Mouse (Mus musculus) midbrain, embryonic 10.5 days (tissue): ENCODE results near the gene Armc5. TPM values are rescaled to one million over a fixed set of nuclear protein-coding genes. Genes with fewer than 3 reads are reported as not detected.

Experiments
- DNase-seq: peaks from one replicate; pipeline ENCODE4 v3.0.0-alpha.2; 2017; ENCODE audit warnings: low spot score
- H3K27ac ChIP-seq: fragments of 300-500 bp; sonication (generic); replicated peaks from 2 replicates; pipeline ENCODE4 v1.5.1; 2016; ENCODE audit warnings: mild to moderate bottlenecking
- H3K27me3 ChIP-seq: fragments of 300-500 bp; sonication (generic); 2 replicates; pipeline ENCODE4 v1.6.1; 2016; ENCODE audit warnings: low read depth, mild to moderate bottlenecking; ENCODE audit not compliant: poor library complexity, severe bottlenecking
- H3K36me3 ChIP-seq: fragments of 300-500 bp; sonication (generic); 2 replicates; pipeline ENCODE4 v1.6.1; 2016; ENCODE audit warnings: mild to moderate bottlenecking, moderate library complexity
- H3K4me1 ChIP-seq: fragments of 300-500 bp; sonication (generic); 2 replicates; pipeline ENCODE4 v1.6.1; 2016
- H3K4me3 ChIP-seq: fragments of 300-500 bp; sonication (generic); 2 replicates; pipeline ENCODE4 v1.5.1; 2016; ENCODE audit warnings: mild to moderate bottlenecking, moderate library complexity
- H3K9me3 ChIP-seq: fragments of 300-500 bp; sonication (generic); replicated peaks from 2 replicates; pipeline ENCODE4 v1.6.1; 2016; ENCODE audit warnings: mild to moderate bottlenecking
- WGBS: fragments of 180-500 bp; shearing (Covaris S2); methylation state at CpG from one replicate; pipeline ENCODE4 v1.1.7; 2016; 5-methylcytosine and 5-hydroxymethylcytosine counted together
- polyA plus RNA-seq: library from polyadenylated mRNA; unstranded; fragments of >200 nt; fragmentation: Nextera tagmentation; extraction: Ambion mirVana; gene quantifications from 2 replicates; pipeline ENCODE4 v1.2.1, GENCODE M21; 2016

The Armc5 gene
- polyA plus RNA-seq, result 15.4 and 16.7 TPM in 2 replicates

DNA sequence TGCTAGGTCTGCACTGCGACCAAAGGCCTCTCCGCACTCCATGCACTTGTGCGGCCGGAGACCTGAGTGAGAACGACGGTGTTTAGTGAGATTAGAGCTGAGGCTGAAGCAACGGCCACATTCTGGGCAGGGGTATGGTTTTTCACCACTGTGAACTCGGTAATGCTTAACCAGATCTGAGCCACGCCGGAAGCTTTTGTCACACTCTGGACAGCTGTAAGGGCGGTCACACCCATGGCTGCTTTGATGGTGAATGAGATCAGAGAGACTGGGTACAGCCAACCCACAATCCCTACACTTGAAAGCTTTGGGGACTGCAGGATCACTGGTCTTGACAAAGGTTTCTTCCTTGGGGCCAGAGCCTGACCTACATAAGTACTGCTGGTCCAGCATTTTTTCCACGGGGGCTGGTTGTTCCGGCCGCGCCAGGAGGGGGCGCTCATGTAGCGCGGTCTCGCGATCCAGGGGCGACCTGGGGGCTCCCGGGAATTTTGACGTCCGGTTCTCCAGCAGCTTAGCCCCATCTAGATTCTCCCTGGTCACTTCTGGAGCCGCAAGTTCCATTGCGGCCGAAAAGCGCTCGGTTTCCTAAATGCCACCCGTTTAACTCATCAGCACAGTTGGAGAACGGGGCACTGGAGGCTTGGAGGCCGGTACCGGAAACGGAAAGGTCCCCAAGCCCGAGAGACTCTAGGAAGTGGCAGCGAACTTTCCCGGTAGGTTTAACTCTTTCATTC is at the start of gene Armc5:
Gene Armc5, plus strand, starts transcription at position 487 of the 737 bp plus-strand sequence.
- no peaks in the 10 kb centered on the region for H3K27me3 ChIP-seq
- H3K4me1 ChIP-seq, result peaks cover 35% of the 10 kb centered on the region
- no peaks in the 10 kb centered on the region for H3K9me3 ChIP-seq
- H3K27ac ChIP-seq, result peak within 1 kb of the TSS; percentile 97
- H3K4me3 ChIP-seq, result peak within 1 kb of the TSS; percentile 70
- peak; percentile 88 for DNase-seq
- WGBS, result 27% methylated on average over 37 of the region's 37 CpGs
- peaks cover 29% of the 10 kb centered on the region for H3K36me3 ChIP-seq

DNA sequence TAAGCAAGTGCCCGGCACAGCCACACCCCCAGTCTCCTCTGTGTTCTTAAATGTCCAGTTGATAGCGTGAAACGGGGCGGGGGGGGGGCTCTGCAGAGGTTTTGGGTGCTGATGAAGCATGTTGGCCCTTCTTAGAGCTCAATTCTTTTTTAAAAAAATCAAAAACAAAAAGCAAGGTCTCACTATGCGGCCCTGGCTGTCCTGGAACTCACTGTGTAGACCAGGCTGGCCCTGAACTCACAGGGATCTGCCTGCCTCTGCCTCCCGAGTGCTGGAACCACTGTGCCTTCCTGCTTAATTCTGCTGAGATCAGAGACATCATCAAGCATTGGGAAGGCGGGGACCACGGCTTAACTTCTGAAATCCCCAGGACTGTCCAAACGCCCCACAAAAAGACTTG is 35.5 kb upstream of the Armc5 start:
- Histone ChIP-seq H3K27me3 (no peaks in the 10 kb centered on the region), H3K4me3 (no peak overlapping the region), H3K9me3 (no peaks in the 10 kb centered on the region), H3K36me3 (no peaks in the 10 kb centered on the region), H3K27ac (no peak overlapping the region), H3K4me1 (no peaks in the 10 kb centered on the region)
- WGBS, result 86% methylated on average over 9 of the region's 9 CpGs
- no peak for DNase-seq

DNA sequence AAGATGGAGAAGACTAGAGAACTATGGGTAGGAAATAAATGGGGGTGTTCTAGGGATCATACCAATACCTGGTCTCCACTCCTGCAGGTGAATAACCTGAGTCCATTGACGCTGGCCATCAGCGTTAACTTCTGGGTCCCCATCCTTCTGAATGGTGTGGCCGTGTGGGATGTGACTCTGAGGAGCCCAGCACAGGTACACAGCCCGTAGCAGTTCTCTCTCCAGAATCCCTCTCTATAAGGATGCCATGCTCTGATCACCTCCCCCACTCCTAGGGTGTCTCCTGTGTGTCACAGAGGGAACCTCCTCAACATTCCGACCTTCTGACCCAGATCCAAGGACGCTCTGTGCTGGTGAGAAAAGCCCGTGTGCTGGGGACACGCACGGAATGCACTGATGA is 34.1 kb upstream of the Armc5 start:
- H3K4me3 ChIP-seq, result no peak overlapping the region
- H3K4me1 ChIP-seq, result no peaks in the 10 kb centered on the region
- H3K27me3 ChIP-seq, result no peaks in the 10 kb centered on the region
- H3K27ac ChIP-seq, result no peak overlapping the region
- H3K36me3 ChIP-seq, result no peaks in the 10 kb centered on the region
- no peaks in the 10 kb centered on the region for H3K9me3 ChIP-seq
- DNase-seq, result no peak
- 80% methylated on average over 9 of the region's 9 CpGs for WGBS

DNA sequence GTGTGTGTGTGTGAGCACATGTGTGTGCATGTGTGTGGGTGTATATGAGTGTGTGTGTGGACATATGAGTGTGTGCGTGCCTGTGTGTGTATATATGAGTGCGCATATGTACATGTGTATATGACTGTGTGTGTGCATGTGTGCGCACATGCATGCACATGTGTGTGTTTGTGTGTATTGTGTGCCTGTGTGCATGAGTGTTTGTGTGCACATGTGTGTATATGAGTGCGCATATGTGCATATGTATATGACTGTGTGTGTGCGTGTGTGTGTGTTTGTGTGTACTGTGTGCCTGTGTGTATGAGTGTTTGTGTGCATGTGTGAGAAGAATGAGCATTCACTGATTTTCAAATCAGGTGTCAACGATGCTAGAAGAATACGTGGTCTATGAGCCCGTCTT is 33.0 kb upstream of the Armc5 start:
- no peak for DNase-seq

DNA sequence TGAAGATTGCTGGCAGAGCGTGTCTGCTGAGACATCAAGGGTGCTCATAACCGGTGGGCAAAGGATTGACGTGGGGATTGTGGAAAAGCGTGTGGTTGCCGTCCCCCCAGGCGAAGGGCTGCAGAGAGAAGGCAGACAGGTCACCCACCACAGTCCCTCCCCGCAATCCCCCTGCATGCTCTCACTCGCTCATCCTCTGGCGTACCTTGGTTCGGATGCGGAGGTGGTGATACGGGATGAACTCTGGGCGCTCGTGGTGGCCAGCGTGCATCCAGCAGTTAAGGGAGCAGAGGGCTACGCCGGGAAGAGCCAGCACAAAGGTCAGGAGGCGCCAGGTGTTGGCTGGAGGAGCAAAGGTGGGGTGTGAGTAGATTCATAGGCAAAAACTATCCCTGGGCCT is 31.4 kb upstream of the Armc5 start:
- no peaks in the 10 kb centered on the region for H3K4me1 ChIP-seq
- no peak overlapping the region for H3K27ac ChIP-seq
- H3K36me3 ChIP-seq, result no peaks in the 10 kb centered on the region
- H3K27me3 ChIP-seq, result no peaks in the 10 kb centered on the region
- H3K4me3 ChIP-seq, result no peak overlapping the region
- no peak for DNase-seq
- WGBS, result 87% methylated on average over 18 of the region's 18 CpGs
- no peaks in the 10 kb centered on the region for H3K9me3 ChIP-seq

More for the DNA sequence above, 33.0 kb upstream of the Armc5 start:
- 92% methylated on average over 8 of the region's 8 CpGs for WGBS
- Histone ChIP-seq H3K4me1 (no peaks in the 10 kb centered on the region), H3K36me3 (no peaks in the 10 kb centered on the region), H3K27ac (no peak overlapping the region), H3K27me3 (no peaks in the 10 kb centered on the region), H3K9me3 (no peaks in the 10 kb centered on the region), H3K4me3 (no peak overlapping the region)

DNA sequence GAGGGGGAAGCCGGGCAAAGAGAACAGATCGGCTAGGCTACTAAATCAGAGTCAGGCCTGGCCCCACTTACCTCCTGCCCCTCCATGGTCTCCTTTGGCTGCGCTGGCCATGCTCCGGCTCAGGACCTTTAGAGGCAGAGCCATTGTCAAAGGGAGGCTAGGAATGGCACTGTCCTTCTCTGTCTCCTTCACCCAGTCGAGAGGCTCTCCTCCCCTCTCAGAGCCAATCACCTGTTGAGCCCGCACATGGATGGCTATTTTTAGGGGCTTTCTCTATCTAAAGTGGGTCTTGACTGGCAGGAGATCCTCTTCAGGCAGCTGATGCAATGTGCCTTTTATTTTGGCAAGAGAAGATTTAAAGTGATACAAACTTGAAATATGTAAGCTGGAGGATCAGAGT is 31.0 kb upstream of the Armc5 start, which contains the start of gene Cox6a2:
Gene Cox6a2, minus strand, starts transcription at position 236 of the 400 bp plus-strand sequence.
- 83% methylated on average over 6 of the region's 6 CpGs for WGBS
- Histone ChIP-seq H3K27me3 (no peaks in the 10 kb centered on the region), H3K4me3 (no peak within 1 kb of the TSS), H3K9me3 (no peaks in the 10 kb centered on the region), H3K36me3 (no peaks in the 10 kb centered on the region), H3K4me1 (no peaks in the 10 kb centered on the region), H3K27ac (no peak within 1 kb of the TSS)
- no peak for DNase-seq

DNA sequence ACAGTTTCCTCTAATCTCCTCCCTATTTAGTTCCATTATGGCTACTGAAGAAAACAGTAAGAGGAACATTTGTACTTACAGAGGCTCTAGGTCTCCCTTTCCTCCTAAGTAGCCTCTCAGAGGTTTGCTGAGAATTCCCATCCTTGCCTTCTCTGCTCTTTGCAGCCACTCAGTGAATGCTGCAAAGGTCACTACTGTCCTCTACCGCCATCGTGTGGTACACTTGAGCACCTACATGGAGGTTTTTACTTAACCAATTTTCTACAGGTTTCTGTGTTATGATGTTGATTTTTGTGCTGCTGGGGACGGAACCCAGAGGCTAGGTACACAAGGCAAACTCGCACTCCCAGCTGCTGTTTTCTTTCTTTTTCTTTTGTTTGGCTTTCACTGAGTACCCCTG is 29.0 kb upstream of the Armc5 start:
- WGBS, result 12% methylated on average over 4 of the region's 4 CpGs
- Histone ChIP-seq H3K4me1 (no peaks in the 10 kb centered on the region), H3K27me3 (no peaks in the 10 kb centered on the region), H3K36me3 (no peaks in the 10 kb centered on the region), H3K4me3 (no peak overlapping the region), H3K9me3 (no peaks in the 10 kb centered on the region), H3K27ac (no peak overlapping the region)
- peak; percentile 44 for DNase-seq

DNA sequence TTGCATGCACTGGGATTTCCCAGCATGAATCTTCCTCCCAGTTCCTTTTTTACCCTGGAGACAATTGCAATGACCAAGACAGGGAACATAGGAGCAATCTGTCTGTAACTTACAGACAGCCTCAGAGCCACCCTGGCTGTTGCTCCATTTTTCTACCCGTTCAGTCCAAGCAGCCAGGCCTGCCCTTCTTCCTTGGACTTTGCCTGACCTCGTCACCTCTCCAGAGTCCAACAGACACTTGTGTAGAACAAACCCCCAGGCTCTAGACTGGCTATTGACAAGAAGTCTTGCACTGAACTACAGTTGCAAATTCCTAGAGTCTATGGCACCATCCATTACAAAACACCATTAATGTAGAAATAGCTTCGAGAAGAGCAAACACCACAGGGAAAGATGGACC is 27.3 kb upstream of the Armc5 start:
- 79% methylated on average over 3 of the region's 3 CpGs for WGBS

DNA sequence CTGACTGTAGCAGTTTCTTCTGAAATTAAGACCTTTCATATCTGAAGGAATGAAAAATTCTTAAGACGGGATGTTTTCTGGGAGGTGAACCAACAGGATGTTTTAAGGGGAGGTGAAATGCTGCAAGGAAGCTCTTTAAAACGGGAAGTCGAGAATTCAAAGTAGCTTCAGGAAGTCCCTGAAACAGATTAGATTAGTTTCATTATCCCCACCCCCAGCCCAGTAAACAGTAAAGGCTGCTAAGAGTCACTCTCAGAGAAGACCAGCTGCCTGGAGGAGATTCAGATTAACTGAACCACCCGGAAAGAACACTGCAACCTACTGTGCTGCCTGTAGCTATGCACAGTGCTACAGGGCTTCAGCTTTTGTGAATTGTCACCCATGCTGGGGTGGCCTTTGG is 17.2 kb upstream of the Armc5 start:
- no peak overlapping the region for H3K4me3 ChIP-seq
- H3K27me3 ChIP-seq, result no peaks in the 10 kb centered on the region
- no peaks in the 10 kb centered on the region for H3K4me1 ChIP-seq
- H3K27ac ChIP-seq, result no peak overlapping the region
- no peak for DNase-seq
- no peaks in the 10 kb centered on the region for H3K9me3 ChIP-seq
- no peaks in the 10 kb centered on the region for H3K36me3 ChIP-seq
- 88% methylated on average over 4 of the region's 4 CpGs for WGBS

More for the DNA sequence above, 27.3 kb upstream of the Armc5 start:
- DNase-seq, result no peak
- Histone ChIP-seq H3K27ac (no peak overlapping the region), H3K4me3 (no peak overlapping the region), H3K4me1 (no peaks in the 10 kb centered on the region), H3K36me3 (no peaks in the 10 kb centered on the region), H3K9me3 (no peaks in the 10 kb centered on the region), H3K27me3 (no peaks in the 10 kb centered on the region)

DNA sequence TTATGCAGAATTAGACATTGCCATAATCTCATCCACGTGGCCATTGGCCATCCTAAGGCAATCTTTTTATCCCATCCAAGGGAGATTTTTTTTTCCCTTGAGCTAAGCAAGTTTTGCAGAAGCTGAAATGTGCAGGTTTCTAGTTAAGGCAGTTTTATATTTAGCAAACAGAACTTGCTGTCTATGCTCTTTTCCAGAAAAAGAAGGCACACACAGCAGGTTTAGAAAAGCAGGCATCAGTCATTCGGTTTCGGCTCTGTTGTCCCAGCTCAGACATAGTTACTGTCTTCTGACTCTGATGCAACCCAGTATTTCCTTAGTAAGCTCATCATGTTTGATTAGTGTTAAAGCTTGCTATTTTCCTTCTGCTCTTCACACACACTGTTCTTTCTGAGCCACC is 16.2 kb upstream of the Armc5 start:
- WGBS, result 86% methylated on average over 3 of the region's 3 CpGs
- no peaks in the 10 kb centered on the region for H3K4me1 ChIP-seq
- no peaks in the 10 kb centered on the region for H3K27me3 ChIP-seq
- H3K27ac ChIP-seq, result no peak overlapping the region
- peak; percentile 1 for DNase-seq
- H3K9me3 ChIP-seq, result no peaks in the 10 kb centered on the region
- no peak overlapping the region for H3K4me3 ChIP-seq
- no peaks in the 10 kb centered on the region for H3K36me3 ChIP-seq

DNA sequence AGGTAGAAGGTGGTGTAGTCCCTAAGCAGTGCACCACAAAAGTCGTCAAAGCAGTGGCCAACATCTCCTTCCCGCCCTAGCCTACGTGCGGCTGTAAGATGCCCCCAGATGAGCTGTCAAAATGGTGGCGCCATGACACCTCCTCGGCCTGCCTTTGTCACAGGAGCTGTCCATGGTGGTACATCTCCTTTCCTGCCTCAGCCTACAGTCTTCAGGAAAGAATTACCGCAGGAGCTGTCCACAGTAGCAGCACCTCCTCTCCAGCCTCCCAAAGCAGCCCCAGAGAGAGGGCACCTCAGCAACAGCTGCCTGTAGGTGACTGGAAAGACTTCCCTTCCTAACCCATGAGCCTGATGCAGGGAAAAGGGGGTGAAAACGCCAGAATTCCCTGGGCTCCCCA is 5.4 kb upstream of the Armc5 start:
- H3K27ac ChIP-seq, result no peak overlapping the region
- H3K4me1 ChIP-seq, result peaks cover 6% of the 10 kb centered on the region
- no peaks in the 10 kb centered on the region for H3K9me3 ChIP-seq
- H3K27me3 ChIP-seq, result no peaks in the 10 kb centered on the region
- H3K36me3 ChIP-seq, result peaks cover 4% of the 10 kb centered on the region; the same call in 1 of the 2 replicates
- no peak for DNase-seq
- WGBS, result 35% methylated on average over 8 of the region's 8 CpGs
- no peak overlapping the region; the same call in 1 of the 2 replicates for H3K4me3 ChIP-seq

DNA sequence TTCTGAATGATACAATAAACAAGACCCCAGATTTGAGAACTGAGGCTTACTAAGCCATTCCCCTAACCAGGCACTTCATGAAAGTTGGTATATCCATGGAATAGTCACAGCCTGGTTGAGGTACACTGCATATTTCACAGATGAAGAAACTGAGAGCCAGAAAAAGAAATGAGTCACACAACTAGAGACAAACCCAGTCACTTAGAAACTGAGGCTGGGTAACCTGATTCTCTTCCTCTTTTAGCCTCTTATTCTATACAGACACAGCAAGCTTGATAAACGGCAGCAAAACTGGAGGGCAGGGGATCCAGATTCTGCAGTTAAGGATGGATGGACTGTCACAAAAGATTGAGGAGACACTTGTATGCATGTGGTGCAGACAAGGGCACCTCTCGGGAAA is 2.3 kb upstream of the Armc5 start:
- Histone ChIP-seq H3K4me3 (no peak overlapping the region), H3K27ac (no peak overlapping the region), H3K9me3 (no peaks in the 10 kb centered on the region), H3K27me3 (no peaks in the 10 kb centered on the region), H3K4me1 (peaks cover 22% of the 10 kb centered on the region), H3K36me3 (peaks cover 7% of the 10 kb centered on the region)
- DNase-seq, result peak; percentile 4
- WGBS, result 89% methylated on average over 2 of the region's 2 CpGs

DNA sequence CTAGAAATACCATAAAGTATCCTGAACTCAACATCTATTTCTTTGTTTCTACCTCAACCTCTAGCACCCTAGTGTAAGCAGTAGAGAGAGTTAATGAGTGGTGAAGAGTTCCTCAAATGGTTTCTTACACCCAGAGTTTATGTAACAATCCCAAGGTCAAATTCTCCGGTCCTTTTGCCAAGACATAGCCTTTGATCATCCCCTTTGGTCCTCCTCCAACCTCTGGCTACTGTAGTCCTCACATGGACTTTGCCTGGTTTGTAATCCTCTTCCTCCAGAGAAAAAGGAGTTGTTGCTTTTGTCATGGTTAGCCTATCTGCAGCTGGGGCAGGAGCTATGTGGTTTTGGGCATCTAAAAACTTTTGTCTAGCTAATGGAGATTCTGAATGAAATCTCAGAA is 1.7 kb upstream of the Armc5 start:
- DNase-seq, result no peak
- no peaks in the 10 kb centered on the region for H3K9me3 ChIP-seq
- H3K27me3 ChIP-seq, result no peaks in the 10 kb centered on the region
- WGBS, result 91% methylated on average over 1 of the region's 1 CpGs
- no peak overlapping the region for H3K27ac ChIP-seq
- H3K36me3 ChIP-seq, result peaks cover 14% of the 10 kb centered on the region
- H3K4me1 ChIP-seq, result peaks cover 28% of the 10 kb centered on the region
- H3K4me3 ChIP-seq, result no peak overlapping the region
